Mouse (Mus musculus) heart, embryonic 15.5 days (tissue): ENCODE measurements at regions not wholly inside any gene's neighbourhood (a gene's known extent, or its start where the extent isn't known, plus 50 kb on each side); places are given as distances from the start of the nearest gene placed in this dataset.

Experiments
- ATAC-seq: fragments of 200-750 bp; cut with Nextera tagmentation; replicated peaks from 2 replicates; pipeline ENCODE4 v1.8.0; 2017; ENCODE audit warnings: low read depth, moderate TSS enrichment; ENCODE audit not compliant: insufficient number of reproducible peaks, insufficient read depth, low FRiP score
- H3K27ac ChIP-seq: fragments of 300-500 bp; sonication (generic); 2 replicates; pipeline ENCODE4 v1.5.1; 2015; ENCODE audit warnings: mild to moderate bottlenecking, inconsistent platforms
- H3K27me3 ChIP-seq: fragments of 300-500 bp; sonication (generic); 2 replicates; pipeline ENCODE4 v1.6.1; 2015; ENCODE audit warnings: inconsistent platforms
- H3K36me3 ChIP-seq: fragments of 300-500 bp; sonication (generic); 2 replicates; pipeline ENCODE4 v1.6.1; 2015; ENCODE audit warnings: mild to moderate bottlenecking, inconsistent platforms
- H3K4me1 ChIP-seq: fragments of 300-500 bp; sonication (generic); replicated peaks from 2 replicates; pipeline ENCODE4 v1.6.1; 2015; ENCODE audit warnings: inconsistent platforms
- H3K4me2 ChIP-seq: fragments of 300-500 bp; sonication (generic); 2 replicates; pipeline ENCODE4 v1.6.1; 2015; ENCODE audit warnings: inconsistent platforms, mild to moderate bottlenecking, moderate library complexity
- H3K4me3 ChIP-seq: fragments of 300-500 bp; sonication (generic); 2 replicates; pipeline ENCODE4 v1.5.1; 2015; ENCODE audit warnings: mild to moderate bottlenecking, inconsistent platforms
- H3K9ac ChIP-seq: fragments of 300-500 bp; sonication (generic); 2 replicates; pipeline ENCODE4 v1.6.1; 2015; ENCODE audit warnings: mild to moderate bottlenecking, inconsistent platforms
- H3K9me3 ChIP-seq: fragments of 300-500 bp; sonication (generic); replicated peaks from 2 replicates; pipeline ENCODE4 v1.6.1; 2016; ENCODE audit warnings: inconsistent platforms
- WGBS: fragments of 180-500 bp; shearing (Covaris S2); methylation state at CpG from one replicate; pipeline ENCODE4 v1.1.7; 2015; ENCODE audit warnings: mixed read lengths; 5-methylcytosine and 5-hydroxymethylcytosine counted together

- no peaks in the 10 kb centered on the region for H3K4me1 ChIP-seq
- no peaks in the 10 kb centered on the region for H3K27me3 ChIP-seq
- H3K4me2 ChIP-seq: no peak overlapping the region
- no peaks in the 10 kb centered on the region for H3K36me3 ChIP-seq
- WGBS: 75% methylated on average over 4 of the region's 4 CpGs
- H3K27ac ChIP-seq: no peak overlapping the region
- no peak overlapping the region for H3K4me3 ChIP-seq
- ATAC-seq: no peak
- H3K9me3 ChIP-seq: no peaks in the 10 kb centered on the region
- no peak overlapping the region for H3K9ac ChIP-seq
Measured at GRCm38 (mm10) chr5:69877100-69877499, 285.0 kb upstream of the Gnpda2 start.

GRCm38 (mm10) chr5:69863027-69863426, 270.9 kb upstream of the Gnpda2 start:
- WGBS: 76% methylated on average over 3 of the region's 3 CpGs
- Histone ChIP-seq H3K27me3 (no peaks in the 10 kb centered on the region), H3K9ac (no peak overlapping the region), H3K36me3 (no peaks in the 10 kb centered on the region), H3K4me3 (no peak overlapping the region), H3K9me3 (no peaks in the 10 kb centered on the region), H3K4me1 (no peaks in the 10 kb centered on the region), H3K4me2 (no peak overlapping the region), H3K27ac (no peak overlapping the region)
- ATAC-seq: no peak

GRCm38 (mm10) chr5:69844809-69845208, 252.7 kb upstream of the Gnpda2 start:
- H3K27ac ChIP-seq: no peak overlapping the region
- no peaks in the 10 kb centered on the region for H3K36me3 ChIP-seq
- 40% methylated on average over 1 of the region's 1 CpGs for WGBS
- H3K9me3 ChIP-seq: no peaks in the 10 kb centered on the region
- H3K27me3 ChIP-seq: no peaks in the 10 kb centered on the region
- no peaks in the 10 kb centered on the region for H3K4me1 ChIP-seq
- no peak overlapping the region for H3K9ac ChIP-seq
- ATAC-seq: no peak
- H3K4me2 ChIP-seq: no peak overlapping the region
- no peak overlapping the region for H3K4me3 ChIP-seq

GRCm38 (mm10) chr5:69837947-69838710, 246.0 kb upstream of the Gnpda2 start:
- no peaks in the 10 kb centered on the region for H3K9me3 ChIP-seq
- ATAC-seq: no peak
- no peak overlapping the region for H3K9ac ChIP-seq
- no peaks in the 10 kb centered on the region for H3K27me3 ChIP-seq
- no peak overlapping the region for H3K4me2 ChIP-seq
- H3K36me3 ChIP-seq: no peaks in the 10 kb centered on the region
- H3K4me1 ChIP-seq: no peaks in the 10 kb centered on the region
- WGBS: 71% methylated on average over 7 of the region's 7 CpGs
- no peak overlapping the region for H3K4me3 ChIP-seq
- no peak overlapping the region for H3K27ac ChIP-seq

- no peak overlapping the region for H3K4me2 ChIP-seq
- H3K27me3 ChIP-seq: no peaks in the 10 kb centered on the region
- no peak overlapping the region for H3K27ac ChIP-seq
- H3K9me3 ChIP-seq: no peaks in the 10 kb centered on the region
- no peak for ATAC-seq
- no peak overlapping the region for H3K9ac ChIP-seq
- WGBS: 80% methylated on average over 8 of the region's 8 CpGs
- H3K36me3 ChIP-seq: no peaks in the 10 kb centered on the region
- no peaks in the 10 kb centered on the region for H3K4me1 ChIP-seq
- H3K4me3 ChIP-seq: no peak overlapping the region
Measured at GRCm38 (mm10) chr5:69836356-69836755, 244.2 kb upstream of the Gnpda2 start.

- H3K4me3 ChIP-seq: no peak overlapping the region
- H3K36me3 ChIP-seq: no peaks in the 10 kb centered on the region
- no peak overlapping the region for H3K9ac ChIP-seq
- H3K27me3 ChIP-seq: no peaks in the 10 kb centered on the region
- H3K9me3 ChIP-seq: no peaks in the 10 kb centered on the region
- no peak for ATAC-seq
- 68% methylated on average over 8 of the region's 8 CpGs for WGBS
- no peaks in the 10 kb centered on the region for H3K4me1 ChIP-seq
- no peak overlapping the region for H3K27ac ChIP-seq
- no peak overlapping the region for H3K4me2 ChIP-seq
Measured at GRCm38 (mm10) chr5:69835162-69835561, 243.0 kb upstream of the Gnpda2 start.

GRCm38 (mm10) chr5:69817778-69818177, 225.6 kb upstream of the Gnpda2 start:
- no peak for ATAC-seq
- Histone ChIP-seq H3K9me3 (no peaks in the 10 kb centered on the region), H3K4me1 (no peaks in the 10 kb centered on the region), H3K27ac (no peak overlapping the region), H3K36me3 (no peaks in the 10 kb centered on the region), H3K4me3 (no peak overlapping the region), H3K9ac (no peak overlapping the region), H3K27me3 (no peaks in the 10 kb centered on the region), H3K4me2 (no peak overlapping the region)
- WGBS: 68% methylated on average over 4 of the region's 4 CpGs

- Histone ChIP-seq H3K9me3 (no peaks in the 10 kb centered on the region), H3K4me3 (no peak overlapping the region), H3K27me3 (no peaks in the 10 kb centered on the region), H3K9ac (no peak overlapping the region), H3K4me1 (no peaks in the 10 kb centered on the region), H3K36me3 (no peaks in the 10 kb centered on the region), H3K4me2 (no peak overlapping the region), H3K27ac (no peak overlapping the region)
- ATAC-seq: no peak
- WGBS: 70% methylated on average over 5 of the region's 5 CpGs
Measured at GRCm38 (mm10) chr5:69817035-69817434, 224.9 kb upstream of the Gnpda2 start.

- Histone ChIP-seq H3K4me1 (no peaks in the 10 kb centered on the region), H3K9me3 (no peaks in the 10 kb centered on the region), H3K4me2 (no peak overlapping the region), H3K4me3 (no peak overlapping the region), H3K36me3 (no peaks in the 10 kb centered on the region), H3K27ac (no peak overlapping the region), H3K9ac (no peak overlapping the region), H3K27me3 (no peaks in the 10 kb centered on the region)
- 34% methylated on average over 1 of the region's 1 CpGs for WGBS
- no peak for ATAC-seq
Measured at GRCm38 (mm10) chr5:69815356-69815755, 223.2 kb upstream of the Gnpda2 start.

- no peak overlapping the region for H3K9ac ChIP-seq
- H3K36me3 ChIP-seq: no peaks in the 10 kb centered on the region
- no peak overlapping the region for H3K27ac ChIP-seq
- no peaks in the 10 kb centered on the region for H3K9me3 ChIP-seq
- no peaks in the 10 kb centered on the region for H3K27me3 ChIP-seq
- no peak for ATAC-seq
- H3K4me3 ChIP-seq: no peak overlapping the region
- whole genome bisulfite sequencing: 73% methylated on average over 4 of the region's 4 CpGs
- no peak overlapping the region for H3K4me2 ChIP-seq
- no peaks in the 10 kb centered on the region; the same call in 1 of the 2 replicates for H3K4me1 ChIP-seq
Measured at GRCm38 (mm10) chr5:69802612-69803011, 210.5 kb upstream of the Gnpda2 start.

- WGBS: 51% methylated on average over 3 of the region's 3 CpGs
- H3K27me3 ChIP-seq: no peaks in the 10 kb centered on the region
- no peaks in the 10 kb centered on the region for H3K36me3 ChIP-seq
Measured at GRCm38 (mm10) chr5:69802101-69802500, 210.0 kb upstream of the Gnpda2 start.

GRCm38 (mm10) chr5:69795316-69795715, 203.2 kb upstream of the Gnpda2 start:
- Histone ChIP-seq H3K9ac (no peak overlapping the region), H3K4me1 (peaks cover 4% of the 10 kb centered on the region; the same call in 1 of the 2 replicates), H3K36me3 (no peaks in the 10 kb centered on the region), H3K9me3 (no peaks in the 10 kb centered on the region), H3K4me3 (no peak overlapping the region), H3K27me3 (no peaks in the 10 kb centered on the region), H3K4me2 (no peak overlapping the region), H3K27ac (no peak overlapping the region)
- WGBS: 38% methylated on average over 3 of the region's 3 CpGs
- ATAC-seq: no peak

More at GRCm38 (mm10) chr5:69802101-69802500, 210.0 kb upstream of the Gnpda2 start:
- no peak overlapping the region for H3K9ac ChIP-seq
- H3K9me3 ChIP-seq: no peaks in the 10 kb centered on the region
- no peaks in the 10 kb centered on the region; the same call in 1 of the 2 replicates for H3K4me1 ChIP-seq
- ATAC-seq: no peak
- H3K4me2 ChIP-seq: no peak overlapping the region
- no peak overlapping the region for H3K4me3 ChIP-seq
- H3K27ac ChIP-seq: no peak overlapping the region
